Mouse (Mus musculus): Measurements from ENCODE around the gene Gm49369. TPM values are rescaled to one million over a fixed set of nuclear protein-coding genes. Genes with fewer than 3 reads are reported as not detected.

Gm49369 gene
- polyA plus RNA-seq (2015; fragmentation: Nextera tagmentation; extraction: Ambion mirVana): 2.9 TPM in 1 of 2 replicates, not detected in the other

GRCm38 (mm10) chr7:142382567-142382966 is at the start of gene Gm49369:
Gm49369 (minus strand) TSS chr7:142382667.

DNA sequence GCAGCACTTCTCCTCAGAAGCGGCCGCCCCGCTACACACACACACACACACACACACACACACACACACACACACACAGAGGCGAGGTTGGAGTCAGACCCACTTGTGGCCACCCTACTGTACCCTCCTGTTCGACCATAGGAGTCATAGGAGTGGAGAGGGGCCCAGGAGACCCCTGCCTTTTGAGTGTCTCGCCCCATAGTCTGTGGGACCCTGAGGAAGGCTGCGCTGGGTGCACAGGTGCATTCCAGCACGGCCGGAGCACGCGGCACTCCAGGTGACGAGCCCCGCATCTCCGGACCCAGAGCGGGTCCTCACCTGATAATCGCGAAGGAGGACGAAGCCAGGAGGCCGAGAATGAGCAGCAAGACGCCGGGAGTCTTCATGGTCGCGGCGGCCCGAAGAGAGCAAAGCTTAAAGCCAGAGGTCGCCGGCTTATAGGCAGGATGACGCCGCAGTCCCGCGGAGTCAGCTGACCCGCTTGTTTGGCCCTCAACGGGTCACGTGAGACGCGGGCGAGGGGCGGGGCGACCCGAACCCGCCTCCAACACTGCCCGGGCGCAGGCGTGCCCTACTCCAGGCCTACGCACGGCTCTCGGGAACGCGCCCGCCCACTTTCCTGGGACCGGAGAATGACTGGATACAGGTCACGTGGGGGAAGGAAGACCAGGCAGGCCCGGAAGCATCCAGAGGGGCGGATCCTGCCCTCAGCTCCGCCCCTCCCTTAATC is 5.1 kb upstream of the Gm49369 start, which contains the start of gene Ctsd:
Gene Ctsd, minus strand, starts transcription at position 620 of the 730 bp plus-strand sequence.

GRCm38 (mm10) chr7:142373641-142374412 is 8.6 kb downstream of the Gm49369 start, which contains the start of gene Ifitm10:
Ifitm10 (minus strand) TSS chr7:142373753.

Other genes with a start within 250 kb of the Gm49369 start
- not detected in 2 replicates for gene Gm39115, start 246.6 kb downstream of the Gm49369 start, polyA plus RNA-seq (2015; fragmentation: Nextera tagmentation; extraction: Ambion mirVana)
- gene Gm45337, start 238.1 kb downstream of the Gm49369 start, polyA plus RNA-seq (2015; fragmentation: Nextera tagmentation; extraction: Ambion mirVana): not detected in 2 replicates
- gene Gm29735, start 225.6 kb downstream of the Gm49369 start, polyA plus RNA-seq (2015; fragmentation: Nextera tagmentation; extraction: Ambion mirVana): not detected in 2 replicates
- gene Gm4553, start 216.9 kb downstream of the Gm49369 start, polyA plus RNA-seq (2015; fragmentation: Nextera tagmentation; extraction: Ambion mirVana): not detected in 2 replicates
- not detected in 2 replicates for gene Krtap5-2, start 206.7 kb downstream of the Gm49369 start, polyA plus RNA-seq (2015; fragmentation: Nextera tagmentation; extraction: Ambion mirVana)
- gene Gm10153, start 192.3 kb downstream of the Gm49369 start, polyA plus RNA-seq (2015; fragmentation: Nextera tagmentation; extraction: Ambion mirVana): not detected in 2 replicates
- not detected in 2 replicates for gene Krtap5-3, start 181.3 kb downstream of the Gm49369 start, polyA plus RNA-seq (2015; fragmentation: Nextera tagmentation; extraction: Ambion mirVana)
- gene Gm7579, start 170.8 kb downstream of the Gm49369 start, polyA plus RNA-seq (2015; fragmentation: Nextera tagmentation; extraction: Ambion mirVana): not detected in 2 replicates
- not detected in 2 replicates for gene Krtap5-5, start 152.7 kb downstream of the Gm49369 start, polyA plus RNA-seq (2015; fragmentation: Nextera tagmentation; extraction: Ambion mirVana)
- gene Gm40460, start 141.6 kb downstream of the Gm49369 start, polyA plus RNA-seq (2015; fragmentation: Nextera tagmentation; extraction: Ambion mirVana): not detected in 2 replicates
- gene Gm2431, start 124.3 kb downstream of the Gm49369 start, polyA plus RNA-seq (2015; fragmentation: Nextera tagmentation; extraction: Ambion mirVana): not detected in 2 replicates
- gene Gm4559, start 108.3 kb downstream of the Gm49369 start, polyA plus RNA-seq (2015; fragmentation: Nextera tagmentation; extraction: Ambion mirVana): not detected in 2 replicates
- not detected in 2 replicates for gene Krtap5-1, start 85.5 kb downstream of the Gm49369 start, polyA plus RNA-seq (2015; fragmentation: Nextera tagmentation; extraction: Ambion mirVana)
- gene Krtap5-4, start 79.1 kb downstream of the Gm49369 start, polyA plus RNA-seq (2015; fragmentation: Nextera tagmentation; extraction: Ambion mirVana): not detected in 2 replicates
- gene Ifitm10, start 8.9 kb downstream of the Gm49369 start, polyA plus RNA-seq (2015; fragmentation: Nextera tagmentation; extraction: Ambion mirVana): 8.8 and 9.5 TPM in 2 replicates
- gene Ctsd, start 5.4 kb upstream of the Gm49369 start, polyA plus RNA-seq (2015; fragmentation: Nextera tagmentation; extraction: Ambion mirVana): 448 and 665 TPM in 2 replicates
- 0.99 TPM in 1 of 2 replicates, not detected in the other for gene Syt8, start 52.2 kb upstream of the Gm49369 start, polyA plus RNA-seq (2015; fragmentation: Nextera tagmentation; extraction: Ambion mirVana)
- 14.4 and 42.6 TPM in 2 replicates for gene Tnni2, start 59.1 kb upstream of the Gm49369 start, polyA plus RNA-seq (2015; fragmentation: Nextera tagmentation; extraction: Ambion mirVana)
- gene Lsp1, start 78.1 kb upstream of the Gm49369 start, polyA plus RNA-seq (2015; fragmentation: Nextera tagmentation; extraction: Ambion mirVana): 34.1 and 44.4 TPM in 2 replicates
- gene Tnnt3, start 116.2 kb upstream of the Gm49369 start, polyA plus RNA-seq (2015; fragmentation: Nextera tagmentation; extraction: Ambion mirVana): 11.5 and 54.4 TPM in 2 replicates
- 18.5 and 18.8 TPM in 2 replicates for gene Mrpl23, start 150.0 kb upstream of the Gm49369 start, polyA plus RNA-seq (2015; fragmentation: Nextera tagmentation; extraction: Ambion mirVana)

Data from adrenal gland, postnatal 0 days (tissue).